In genomic region chrX:135795591-135796304, GRCm38 (mm10) we compare ENCODE assay signal across 8 mouse cellular contexts. TPM values are rescaled to one million over a fixed set of nuclear protein-coding genes. Genes with fewer than 3 reads are reported as not detected.
DNase-seq lines count a peak whose midpoint lies in the region; ATAC-seq and TF ChIP-seq lines count a peak whose summit lies in the region.
"Not testable (repeated sequence)": the region's sequence is repeated elsewhere in the genome, so short reads cannot be mapped to it uniquely, and the experiment has no call there.

No protein-coding gene starts in this region.

- not testable (repeated sequence) for TF ChIP-seq CTCF in left cerebral cortex, adult 2 months (IDR thresholded peaks at IDR 0.05)

- intact Hi-C loops in left cerebral cortex, adult 2 months (cut with DNase I): not testable (repeated sequence)

- H3K27me3 ChIP-seq in intestine, embryonic 14.5 days (replicated peaks; ENCODE audit: control insufficient read depth, insufficient read depth, low read length): not testable (repeated sequence)

- not testable (repeated sequence) for H3K4me1 ChIP-seq in intestine, embryonic 14.5 days (replicated peaks; ENCODE audit: control insufficient read depth, insufficient read depth, low read length)

- H3K27ac ChIP-seq in intestine, embryonic 14.5 days (ENCODE audit: low read depth): not testable (repeated sequence)
- H3K27ac ChIP-seq in left cerebral cortex, adult 2 months: peak overlapping the region; percentile 81

- peak overlapping the region; percentile 53 for H3K4me2 ChIP-seq in intestine, embryonic 14.5 days (ENCODE audit: low read length)

- not testable (repeated sequence) for H3K9me3 ChIP-seq in intestine, embryonic 14.5 days (ENCODE audit: control insufficient read depth, low read length)

- peak overlapping the region; percentile 43; the same call in 1 of the 2 replicates for H3K9ac ChIP-seq in intestine, embryonic 14.5 days (ENCODE audit: low read length)

- ATAC-seq in intestine, embryonic 14.5 days (replicated peaks; ENCODE audit: low FRiP score, low TSS enrichment, low read depth): peak; percentile 91

- WGBS in intestine, embryonic 14.5 days: 22% methylated on average over 25 of the region's 27 CpGs

- DNase-seq in adrenal gland, adult 18-20 months (ENCODE audit: low spot score in 2 of 2): peak; percentile 22 to 24
- peak; percentile 73 for DNase-seq in embryo, embryonic 10 days (ENCODE audit: low spot score)
- peak; percentile 23 for DNase-seq in gastrocnemius, postnatal 25 days
- DNase-seq in intestine, embryonic 14.5 days (ENCODE audit: low spot score): peak; percentile 68
- DNase-seq in left cerebral cortex, adult 2 months (ENCODE audit: extremely low spot score in 1 of 2, low spot score in 2 of 2): peak; percentile 51 to 63
- DNase-seq in lung, postnatal 10 days: peak; percentile 57
- peak; percentile 21 for DNase-seq in ovary, postnatal 14 days (ENCODE audit: low spot score)
- peak; percentile 72 for DNase-seq in thymus, postnatal 25 days

- H3K36me3 ChIP-seq in intestine, embryonic 14.5 days (ENCODE audit: control insufficient read depth, insufficient read depth, low read length): not testable (repeated sequence)

- peak overlapping the region; percentile 48 for H3K4me3 ChIP-seq in intestine, embryonic 14.5 days (ENCODE audit: low read depth, low read length)
- peak overlapping the region; percentile 54 for H3K4me3 ChIP-seq in left cerebral cortex, adult 2 months

RNA-seq across cellular contexts. Expression of gene Bhlhb9, which starts 1.6 kb away (rescaled TPM):
- 10 to 100 TPM; 13.9 to 14.9 TPM for total RNA-seq in adrenal gland, adult 18-20 months (2021)
- 1 to 10 TPM; 3.2 to 4.1 TPM for total RNA-seq in gastrocnemius, postnatal 25 days (2021)
- polyA plus RNA-seq in intestine, embryonic 14.5 days (2014; fragmentation: Nextera tagmentation; extraction: Ambion mirVana): 41.4 and 45.5 TPM in 2 replicates
- total RNA-seq in left cerebral cortex, adult 2 months (2021): 10 to 100 TPM; 68.8 to 69.9 TPM

RNA-seq across cellular contexts. Expression of gene Gprasp2, which starts 43.1 kb away (rescaled TPM):
- 10 to 100 TPM; 37.6 to 41.5 TPM for total RNA-seq in adrenal gland, adult 18-20 months (2021)
- 1 to 10 TPM; 1.2 to 1.3 TPM for total RNA-seq in gastrocnemius, postnatal 25 days (2021)
- polyA plus RNA-seq in intestine, embryonic 14.5 days (2014; fragmentation: Nextera tagmentation; extraction: Ambion mirVana): 19.8 and 24.9 TPM in 2 replicates
- total RNA-seq in left cerebral cortex, adult 2 months (2021): 100 to 1,000 TPM; 176 to 226 TPM

RNA-seq across cellular contexts. Expression of gene Armcx5, which starts 53.2 kb away (rescaled TPM):
- total RNA-seq in adrenal gland, adult 18-20 months (2021): 10 to 100 TPM in 1 of 2 experiments, 1 to 10 TPM in 1; 7.1 to 20.0 TPM
- 1 to 10 TPM; 2.5 to 3.2 TPM for total RNA-seq in gastrocnemius, postnatal 25 days (2021)
- polyA plus RNA-seq in intestine, embryonic 14.5 days (2014; fragmentation: Nextera tagmentation; extraction: Ambion mirVana): 8.3 TPM in 2 replicates
- 10 to 100 TPM; 33.3 to 33.7 TPM for total RNA-seq in left cerebral cortex, adult 2 months (2021)

RNA-seq across cellular contexts. Expression of gene Gprasp1, which starts 53.2 kb away (rescaled TPM):
- total RNA-seq in adrenal gland, adult 18-20 months (2021): 100 to 1,000 TPM in 1 of 2 experiments, 10 to 100 TPM in 1; 83.7 to 124 TPM
- 10 to 100 TPM; 15.9 to 16.8 TPM for total RNA-seq in gastrocnemius, postnatal 25 days (2021)
- 38.6 and 45.8 TPM in 2 replicates for polyA plus RNA-seq in intestine, embryonic 14.5 days (2014; fragmentation: Nextera tagmentation; extraction: Ambion mirVana)
- total RNA-seq in left cerebral cortex, adult 2 months (2021): 100 to 1,000 TPM; 344 to 376 TPM

Comparison
In these comparisons a context has a peak if more than half of its experiments do, and no peak if none do; other contexts are left out.
1. DNase-seq: peak in every context shown above with its lines; median percentile 73 in embryo, embryonic 10 days; 72 in thymus, postnatal 25 days; 68 in intestine, embryonic 14.5 days; 57 in left cerebral cortex, adult 2 months; 57 in lung, postnatal 10 days; 23 in adrenal gland, adult 18-20 months; 23 in gastrocnemius, postnatal 25 days; 21 in ovary, postnatal 14 days.
2. RNA of gene Bhlhb9, which starts 1.6 kb away (total RNA-seq): 68.8 to 69.9 TPM in left cerebral cortex, adult 2 months; 13.9 to 14.9 TPM in adrenal gland, adult 18-20 months and 3.2 to 4.1 TPM in gastrocnemius, postnatal 25 days; every median in the first group is over 4 times any median in the second.
3. RNA of gene Gprasp2, which starts 43.1 kb away (total RNA-seq): 176 to 226 TPM in left cerebral cortex, adult 2 months and 37.6 to 41.5 TPM in adrenal gland, adult 18-20 months; 1.2 to 1.3 TPM in gastrocnemius, postnatal 25 days; every median in the first group is over 10 times any median in the second.